Mouse (Mus musculus) kidney, embryonic 14.5 days (tissue): ENCODE measurements around the gene Ino80b. TPM values are rescaled to one million over a fixed set of nuclear protein-coding genes. Genes with fewer than 3 reads are reported as not detected.

Experiments used
- ATAC-seq: fragments of 200-750 bp; cut with Nextera tagmentation; 2 replicates; pipeline ENCODE4 v1.8.0; 2017; ENCODE audit warnings: moderate number of reproducible peaks, mild to moderate bottlenecking, moderate TSS enrichment, moderate library complexity; ENCODE audit not compliant: low FRiP score, low TSS enrichment
- H3K27ac ChIP-seq: fragments of 300-500 bp; sonication (generic); 2 replicates; pipeline ENCODE4 v1.5.1; 2014; ENCODE audit warnings: low read depth, mild to moderate bottlenecking, low read length, moderate library complexity, mixed read lengths
- H3K27me3 ChIP-seq: fragments of 300-500 bp; sonication (generic); 2 replicates; pipeline ENCODE4 v1.6.1; 2014; ENCODE audit warnings: mild to moderate bottlenecking, low read length; ENCODE audit not compliant: control insufficient read depth, insufficient read depth
- H3K36me3 ChIP-seq: fragments of 300-500 bp; sonication (generic); 2 replicates; pipeline ENCODE4 v1.6.1; 2014; ENCODE audit warnings: low read length, mixed read lengths; ENCODE audit not compliant: control insufficient read depth, insufficient read depth
- H3K4me1 ChIP-seq: fragments of 300-500 bp; sonication (generic); 2 replicates; pipeline ENCODE4 v1.6.1; 2014; ENCODE audit warnings: low read length, mixed read lengths; ENCODE audit not compliant: control insufficient read depth, insufficient read depth
- H3K4me2 ChIP-seq: fragments of 300-500 bp; sonication (generic); replicated peaks from 2 replicates; pipeline ENCODE4 v1.6.1; 2014; ENCODE audit warnings: low read depth, mild to moderate bottlenecking, low read length
- H3K4me3 ChIP-seq: fragments of 300-500 bp; sonication (generic); 2 replicates; pipeline ENCODE4 v1.5.1; 2014; ENCODE audit warnings: mild to moderate bottlenecking, low read length
- H3K9ac ChIP-seq: fragments of 300-500 bp; sonication (generic); 2 replicates; pipeline ENCODE4 v1.6.1; 2014; ENCODE audit warnings: low read depth, mild to moderate bottlenecking, low read length, moderate library complexity
- H3K9me3 ChIP-seq: fragments of 300-500 bp; sonication (generic); 2 replicates; pipeline ENCODE4 v1.6.1; 2016; ENCODE audit warnings: low read length; ENCODE audit not compliant: control insufficient read depth
- WGBS: fragments of 180-500 bp; shearing (Covaris S2); extraction: QIAGEN DNeasy Blood & Tissue Kit; methylation state at CpG from one replicate; pipeline ENCODE4 v1.1.7; 2014; 5-methylcytosine and 5-hydroxymethylcytosine counted together
- polyA plus RNA-seq: library from polyadenylated mRNA; unstranded; fragments of >200 nt; fragmentation: Nextera tagmentation; extraction: Ambion mirVana; gene quantifications from 2 replicates; pipeline ENCODE4 v1.2.1, GENCODE M21; 2014

The Ino80b gene
- polyA plus RNA-seq, 1 experiment from 2014 or later = 18.8 TPM

- Histone ChIP-seq H3K9me3 (no peaks in the 10 kb centered on the region), H3K36me3 (no peaks in the 10 kb centered on the region; the same call in 1 of the 2 replicates), H3K4me1 (peaks cover 33% of the 10 kb centered on the region), H3K4me2 (peak overlapping the region; percentile 74), H3K27me3 (no peaks in the 10 kb centered on the region), H3K9ac (peak overlapping the region; percentile 89), H3K27ac (peak overlapping the region; percentile 99), H3K4me3 (peak overlapping the region; percentile 66)
- peak; percentile 76 for ATAC-seq
- WGBS = under 1% methylated on average over 25 of the region's 26 CpGs
Measured at GRCm38 (mm10) chr6:83136881-83137575, 11.8 kb upstream of the Ino80b start.

DNA sequence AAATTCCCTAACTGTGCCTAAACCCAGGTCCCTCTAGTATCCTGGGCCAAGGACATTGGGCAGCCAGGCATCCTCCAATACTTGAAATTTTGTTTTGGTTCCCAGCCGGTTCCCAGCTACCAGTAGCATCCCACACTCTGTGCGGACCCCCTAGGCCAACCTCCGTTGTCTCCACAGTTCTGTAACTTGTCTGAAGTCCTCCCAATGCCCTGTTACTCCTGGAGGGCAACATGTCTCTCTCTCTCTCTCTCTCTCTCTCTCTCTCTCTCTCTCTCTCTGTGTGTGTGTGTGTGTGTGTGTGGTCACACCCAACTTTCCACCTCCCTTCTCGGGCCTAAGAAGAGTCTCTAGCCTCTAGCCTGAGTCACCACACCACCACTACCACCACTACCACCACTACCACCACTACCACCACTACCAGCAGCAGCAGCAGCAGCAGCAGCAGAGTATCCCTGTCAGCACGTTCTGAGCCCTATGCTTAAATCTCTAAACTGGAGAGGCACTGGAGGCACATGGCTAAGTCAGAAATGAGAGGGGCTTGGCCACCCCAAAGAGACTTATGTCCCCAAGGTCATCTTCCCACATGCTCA, 11.2 kb upstream of the Ino80b start:
- peak overlapping the region; percentile 66 for H3K4me3 ChIP-seq
- 14% methylated on average over 5 of the region's 5 CpGs for WGBS
- no peaks in the 10 kb centered on the region for H3K27me3 ChIP-seq
- peaks cover 28% of the 10 kb centered on the region for H3K4me1 ChIP-seq
- peak overlapping the region; percentile 99 for H3K27ac ChIP-seq
- H3K36me3 ChIP-seq = no peaks in the 10 kb centered on the region; the same call in 1 of the 2 replicates
- H3K9ac ChIP-seq = peak overlapping the region; percentile 89
- peak; percentile 7; the same call in 1 of the 2 replicates for ATAC-seq
- H3K9me3 ChIP-seq = no peaks in the 10 kb centered on the region
- peak overlapping the region; percentile 74 for H3K4me2 ChIP-seq

GRCm38 (mm10) chr6:83135571-83136161, 10.4 kb upstream of the Ino80b start:
- peak overlapping the region; percentile 89 for H3K9ac ChIP-seq
- H3K4me2 ChIP-seq = peak overlapping the region; percentile 74
- ATAC-seq = no peak
- H3K9me3 ChIP-seq = no peaks in the 10 kb centered on the region
- peak overlapping the region; percentile 66 for H3K4me3 ChIP-seq
- peak overlapping the region; percentile 99 for H3K27ac ChIP-seq
- no peaks in the 10 kb centered on the region for H3K27me3 ChIP-seq
- WGBS = 2% methylated on average over 37 of the region's 37 CpGs
- peaks cover 34% of the 10 kb centered on the region for H3K4me1 ChIP-seq
- H3K36me3 ChIP-seq = no peaks in the 10 kb centered on the region; the same call in 1 of the 2 replicates

DNA sequence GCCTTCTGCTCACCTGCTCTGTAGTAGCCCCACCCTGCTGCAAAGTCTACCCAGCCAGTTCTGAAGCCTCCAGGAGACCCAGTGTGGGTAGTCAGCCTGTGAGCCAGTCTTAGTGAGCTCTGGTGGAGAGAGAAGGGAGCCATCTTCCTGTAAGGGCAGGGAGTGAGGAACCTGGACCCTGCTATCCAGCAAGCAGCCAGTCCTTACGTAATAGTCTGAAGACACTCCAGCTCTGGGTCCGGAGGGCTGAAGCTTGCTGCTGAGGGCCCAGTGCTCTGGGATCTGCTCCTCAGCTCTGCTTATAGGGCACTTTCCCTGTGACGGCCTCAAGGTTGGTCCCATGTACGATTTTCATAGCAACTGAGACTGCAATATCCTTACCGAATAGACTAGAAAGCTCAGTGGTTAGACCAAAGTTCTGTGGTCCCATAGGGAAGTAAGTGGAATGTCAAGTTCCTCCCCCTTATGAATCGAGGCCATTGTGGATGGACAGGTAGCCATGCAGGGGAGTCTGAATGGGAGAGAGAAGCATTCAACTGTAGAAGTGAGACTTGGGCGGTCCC, 9.8 kb upstream of the Ino80b start, which contains the start of gene Rtkn:
TSS of gene Rtkn (plus strand) at position 513 of the 563 bp plus-strand sequence.
- Histone ChIP-seq H3K9ac (peak within 1 kb of the TSS; percentile 89), H3K27me3 (no peaks in the 10 kb centered on the region), H3K27ac (peak within 1 kb of the TSS; percentile 99), H3K36me3 (no peaks in the 10 kb centered on the region; the same call in 1 of the 2 replicates), H3K4me1 (peaks cover 34% of the 10 kb centered on the region), H3K4me2 (peak within 1 kb of the TSS; percentile 74), H3K4me3 (peak within 1 kb of the TSS; percentile 66), H3K9me3 (no peaks in the 10 kb centered on the region)
- 62% methylated on average over 7 of the region's 7 CpGs for WGBS
- ATAC-seq = no peak

GRCm38 (mm10) chr6:83134226-83134625, 9.0 kb upstream of the Ino80b start:
- 68% methylated on average over 3 of the region's 3 CpGs for WGBS
- no peaks in the 10 kb centered on the region for H3K27me3 ChIP-seq
- no peak overlapping the region for H3K9ac ChIP-seq
- peaks cover 34% of the 10 kb centered on the region for H3K4me1 ChIP-seq
- H3K4me2 ChIP-seq = no peak overlapping the region
- H3K9me3 ChIP-seq = no peaks in the 10 kb centered on the region
- H3K27ac ChIP-seq = no peak overlapping the region
- no peaks in the 10 kb centered on the region; the same call in 1 of the 2 replicates for H3K36me3 ChIP-seq
- no peak for ATAC-seq
- no peak overlapping the region for H3K4me3 ChIP-seq

GRCm38 (mm10) chr6:83132176-83132919, 7.1 kb upstream of the Ino80b start:
- H3K27me3 ChIP-seq = no peaks in the 10 kb centered on the region
- no peaks in the 10 kb centered on the region for H3K9me3 ChIP-seq
- no peak overlapping the region for H3K9ac ChIP-seq
- no peaks in the 10 kb centered on the region for H3K36me3 ChIP-seq
- H3K4me1 ChIP-seq = peaks cover 20% of the 10 kb centered on the region
- H3K27ac ChIP-seq = no peak overlapping the region
- H3K4me2 ChIP-seq = no peak overlapping the region
- no peak overlapping the region for H3K4me3 ChIP-seq
- WGBS = 88% methylated on average over 9 of the region's 9 CpGs
- ATAC-seq = no peak

DNA sequence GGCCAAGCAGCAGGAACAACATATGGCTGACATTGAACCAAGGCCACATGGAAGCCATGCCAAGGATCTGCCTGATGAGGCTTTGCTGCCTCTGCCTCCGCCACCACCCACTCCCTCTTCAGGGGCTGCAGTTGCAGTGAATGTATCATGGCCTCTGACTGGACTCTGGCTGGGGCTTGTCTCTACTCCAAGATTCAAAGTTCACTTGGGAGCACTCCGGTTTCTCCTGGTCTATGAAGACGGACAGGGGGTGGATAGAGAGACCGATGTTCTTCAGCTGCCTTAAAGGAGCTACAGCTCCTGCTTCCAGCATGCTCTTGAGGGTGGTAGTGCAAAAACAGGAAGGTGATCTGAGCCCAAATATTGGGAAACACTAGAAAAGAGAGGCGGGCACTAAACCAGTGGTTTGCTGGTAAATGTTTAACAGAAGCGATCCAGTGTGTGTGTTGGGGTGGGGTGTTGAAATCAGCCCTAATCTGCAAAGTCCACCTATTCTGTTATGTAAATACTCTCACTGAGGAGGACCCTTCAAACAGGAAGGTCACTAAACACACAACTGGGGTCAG, 6.3 kb upstream of the Ino80b start:
- no peak for ATAC-seq

GRCm38 (mm10) chr6:83127419-83127818, 2.2 kb upstream of the Ino80b start:
- no peaks in the 10 kb centered on the region for H3K36me3 ChIP-seq
- H3K27me3 ChIP-seq = no peaks in the 10 kb centered on the region
- no peaks in the 10 kb centered on the region for H3K9me3 ChIP-seq
- no peak overlapping the region for H3K9ac ChIP-seq
- H3K27ac ChIP-seq = no peak overlapping the region
- ATAC-seq = no peak
- WGBS = 94% methylated on average over 5 of the region's 5 CpGs
- no peak overlapping the region for H3K4me3 ChIP-seq
- H3K4me2 ChIP-seq = no peak overlapping the region
- peaks cover 21% of the 10 kb centered on the region for H3K4me1 ChIP-seq

More for the DNA sequence above, 6.3 kb upstream of the Ino80b start:
- Histone ChIP-seq H3K27ac (peak overlapping the region; percentile 69; the same call in 1 of the 2 replicates), H3K4me2 (no peak overlapping the region), H3K9me3 (no peaks in the 10 kb centered on the region), H3K4me1 (peaks cover 20% of the 10 kb centered on the region), H3K27me3 (no peaks in the 10 kb centered on the region), H3K36me3 (no peaks in the 10 kb centered on the region), H3K4me3 (no peak overlapping the region), H3K9ac (no peak overlapping the region)
- 60% methylated on average over 6 of the region's 6 CpGs for WGBS
